Mouse (Mus musculus) embryonic facial prominence, embryonic 11.5 days (tissue): ENCODE measurements around the gene Nipal3. TPM values are rescaled to one million over a fixed set of nuclear protein-coding genes. Genes with fewer than 3 reads are reported as not detected.

Source experiments
- ATAC-seq: fragments of 200-750 bp; cut with Nextera tagmentation; replicated peaks from 2 replicates; pipeline ENCODE4 v1.8.0; 2017; ENCODE audit warnings: low read depth; ENCODE audit not compliant: insufficient number of reproducible peaks, low FRiP score, low TSS enrichment
- DNase-seq: peaks from one replicate; pipeline ENCODE4 v3.0.0-alpha.2; 2015; ENCODE audit warnings: low spot score
- H3K27ac ChIP-seq: fragments of 300-500 bp; sonication (generic); replicated peaks from 2 replicates; pipeline ENCODE4 v1.5.1; 2014; ENCODE audit warnings: mild to moderate bottlenecking, low read depth, low read length, control low read depth
- H3K27me3 ChIP-seq: fragments of 300-500 bp; sonication (generic); 2 replicates; pipeline ENCODE4 v1.6.1; 2014; ENCODE audit warnings: mild to moderate bottlenecking, low read length, moderate library complexity, mixed read lengths; ENCODE audit not compliant: control insufficient read depth, insufficient read depth
- H3K36me3 ChIP-seq: fragments of 300-500 bp; sonication (generic); replicated peaks from 2 replicates; pipeline ENCODE4 v1.6.1; 2014; ENCODE audit warnings: low read depth, mild to moderate bottlenecking, low read length, moderate library complexity, mixed read lengths; ENCODE audit not compliant: control insufficient read depth, insufficient read depth
- H3K4me1 ChIP-seq: fragments of 300-500 bp; sonication (generic); 2 replicates; pipeline ENCODE4 v1.6.1; 2014; ENCODE audit warnings: low read length, mixed read lengths; ENCODE audit not compliant: control insufficient read depth, insufficient read depth
- H3K4me2 ChIP-seq: fragments of 300-500 bp; sonication (generic); 2 replicates; pipeline ENCODE4 v1.6.1; 2014; ENCODE audit warnings: low read depth, mild to moderate bottlenecking, control low read depth, low read length, moderate library complexity
- H3K4me3 ChIP-seq: fragments of 300-500 bp; sonication (generic); 2 replicates; pipeline ENCODE4 v1.5.1; 2014; ENCODE audit warnings: low read depth, low read length, control low read depth
- H3K9ac ChIP-seq: fragments of 300-500 bp; sonication (generic); replicated peaks from 2 replicates; pipeline ENCODE4 v1.6.1; 2014; ENCODE audit warnings: mild to moderate bottlenecking, control low read depth, low read length
- H3K9me3 ChIP-seq: fragments of 300-500 bp; sonication (generic); replicated peaks from 2 replicates; pipeline ENCODE4 v1.6.1; 2016; ENCODE audit warnings: mild to moderate bottlenecking, low read length, inconsistent platforms, mixed read lengths; ENCODE audit not compliant: control insufficient read depth
- WGBS: fragments of 180-500 bp; shearing (Covaris S2); extraction: QIAGEN DNeasy Blood & Tissue Kit; methylation state at CpG from one replicate; pipeline ENCODE4 v1.1.7; 2014; 5-methylcytosine and 5-hydroxymethylcytosine counted together
- polyA plus RNA-seq: library from polyadenylated mRNA; unstranded; fragments of >200 nt; fragmentation: Nextera tagmentation; extraction: Ambion mirVana; gene quantifications from 2 replicates; pipeline ENCODE4 v1.2.1, GENCODE M21; 2014

The Nipal3 gene
- 2.6 and 3.0 TPM in 2 replicates for polyA plus RNA-seq

GRCm38 (mm10) chr4:135494521-135495396, at the start of gene Nipal3, which contains the start of gene Stpg1:
Gene Nipal3, minus strand, starts transcription at chr4:135495038.
Gene Stpg1, plus strand, starts transcription at chr4:135494790.
- ATAC-seq (peak; percentile 94), DNase-seq (peak; percentile 95)
- Histone ChIP-seq H3K4me1 (no peaks in the 10 kb centered on the region), H3K4me3 (peak within 1 kb of the TSS; percentile 60), H3K36me3 (no peaks in the 10 kb centered on the region), H3K9me3 (no peaks in the 10 kb centered on the region), H3K4me2 (peak within 1 kb of the TSS; percentile 95), H3K27ac (no peak within 1 kb of the TSS), H3K27me3 (no peaks in the 10 kb centered on the region), H3K9ac (peak within 1 kb of the TSS; percentile 33)
- under 1% methylated on average over 53 of the region's 53 CpGs for WGBS

- H3K4me1 ChIP-seq: peaks cover 12% of the 10 kb centered on the region
- no peak for DNase-seq
- no peaks in the 10 kb centered on the region for H3K27me3 ChIP-seq
- 75% methylated on average over 2 of the region's 2 CpGs for WGBS
- no peak overlapping the region for H3K27ac ChIP-seq
- no peak overlapping the region for H3K4me2 ChIP-seq
- H3K9me3 ChIP-seq: no peaks in the 10 kb centered on the region
- no peak for ATAC-seq
- H3K4me3 ChIP-seq: no peak overlapping the region
- no peak overlapping the region for H3K9ac ChIP-seq
- no peaks in the 10 kb centered on the region for H3K36me3 ChIP-seq
Observed at GRCm38 (mm10) chr4:135544284-135544683, 49.4 kb upstream of the Nipal3 start.

GRCm38 (mm10) chr4:135540057-135540456, 45.2 kb upstream of the Nipal3 start:
- 76% methylated on average over 9 of the region's 9 CpGs for WGBS
- Histone ChIP-seq H3K36me3 (no peaks in the 10 kb centered on the region), H3K9ac (no peak overlapping the region), H3K4me3 (no peak overlapping the region), H3K4me2 (no peak overlapping the region), H3K4me1 (peaks cover 4% of the 10 kb centered on the region; the same call in 1 of the 2 replicates), H3K27ac (no peak overlapping the region), H3K27me3 (no peaks in the 10 kb centered on the region), H3K9me3 (no peaks in the 10 kb centered on the region)
- DNase-seq (no peak), ATAC-seq (no peak)

GRCm38 (mm10) chr4:135539056-135539455, 44.2 kb upstream of the Nipal3 start:
- DNase-seq (no peak), ATAC-seq (no peak)
- Histone ChIP-seq H3K4me3 (no peak overlapping the region), H3K36me3 (no peaks in the 10 kb centered on the region), H3K27ac (no peak overlapping the region), H3K9ac (no peak overlapping the region), H3K4me1 (no peaks in the 10 kb centered on the region), H3K4me2 (no peak overlapping the region), H3K27me3 (no peaks in the 10 kb centered on the region), H3K9me3 (no peaks in the 10 kb centered on the region)
- WGBS: 82% methylated on average over 12 of the region's 12 CpGs

GRCm38 (mm10) chr4:135535021-135535420, 40.2 kb upstream of the Nipal3 start:
- H3K4me2 ChIP-seq: no peak overlapping the region
- H3K4me1 ChIP-seq: no peaks in the 10 kb centered on the region
- DNase-seq: no peak
- H3K27me3 ChIP-seq: no peaks in the 10 kb centered on the region
- no peak overlapping the region for H3K27ac ChIP-seq
- no peaks in the 10 kb centered on the region for H3K36me3 ChIP-seq
- no peak overlapping the region for H3K4me3 ChIP-seq
- H3K9me3 ChIP-seq: no peaks in the 10 kb centered on the region
- H3K9ac ChIP-seq: no peak overlapping the region
- no peak for ATAC-seq
- 98% methylated on average over 3 of the region's 3 CpGs for WGBS

- Histone ChIP-seq H3K4me1 (no peaks in the 10 kb centered on the region), H3K27me3 (no peaks in the 10 kb centered on the region), H3K9me3 (no peaks in the 10 kb centered on the region), H3K4me3 (no peak overlapping the region), H3K4me2 (no peak overlapping the region), H3K27ac (no peak overlapping the region), H3K9ac (no peak overlapping the region), H3K36me3 (no peaks in the 10 kb centered on the region)
- 72% methylated on average over 6 of the region's 6 CpGs for WGBS
- DNase-seq (no peak), ATAC-seq (no peak)
Observed at GRCm38 (mm10) chr4:135533001-135533400, 38.2 kb upstream of the Nipal3 start.

- Histone ChIP-seq H3K36me3 (no peaks in the 10 kb centered on the region), H3K27me3 (no peaks in the 10 kb centered on the region), H3K9ac (no peak overlapping the region), H3K9me3 (no peaks in the 10 kb centered on the region), H3K4me1 (no peaks in the 10 kb centered on the region), H3K4me2 (no peak overlapping the region), H3K27ac (no peak overlapping the region), H3K4me3 (no peak overlapping the region)
- DNase-seq: no peak
- 45% methylated on average over 9 of the region's 9 CpGs for WGBS
- no peak for ATAC-seq
Observed at GRCm38 (mm10) chr4:135531771-135532613, 37.2 kb upstream of the Nipal3 start.
